Mouse (Mus musculus) heart, postnatal 14 days (tissue): Measurements from ENCODE around the gene Eml3. TPM values are rescaled to one million over a fixed set of nuclear protein-coding genes. Genes with fewer than 3 reads are reported as not detected.
"Not testable (repeated sequence)": the region's sequence is repeated elsewhere in the genome, so short reads cannot be mapped to it uniquely, and the experiment has no call there.

Experiments used
- DNase-seq, 2 experiments: peaks; one replicate each; pipeline ENCODE4 v3.0.0; 2021 to 2022
- intact Hi-C: fragments of 180-260 bp; cut with DNase I; formaldehyde crosslinking; loops from one replicate; pipeline ENCODE4 v1.15.1; 2025
- long read RNA-seq, 2 experiments: library from polyadenylated mRNA; stranded (forward); transcript quantifications; one replicate each; pipeline ENCODE4 v2.0.0; 2021
- total RNA-seq, 2 experiments: library from RNA; stranded (reverse); gene quantifications; 2 replicates each; pipeline ENCODE4 v1.2.3; 2021

Eml3 gene
- total RNA-seq: 10 to 100 TPM; 12.5 to 16.2 TPM
- long read RNA-seq, experiment 1, partial matches to known transcripts: 5 of 10 reads
- long read RNA-seq, experiment 1, other reads (novel, unspliced or antisense): 2 of 10 reads
- long read RNA-seq, experiment 2, transcript Eml3-202 (22 exons, 2,978 nt): major isoform, 5 of 11 reads
- long read RNA-seq, experiment 2, partial matches to known transcripts: 4 of 11 reads
- long read RNA-seq, experiment 2, other reads (novel, unspliced or antisense): 1 of 11 reads

DNA sequence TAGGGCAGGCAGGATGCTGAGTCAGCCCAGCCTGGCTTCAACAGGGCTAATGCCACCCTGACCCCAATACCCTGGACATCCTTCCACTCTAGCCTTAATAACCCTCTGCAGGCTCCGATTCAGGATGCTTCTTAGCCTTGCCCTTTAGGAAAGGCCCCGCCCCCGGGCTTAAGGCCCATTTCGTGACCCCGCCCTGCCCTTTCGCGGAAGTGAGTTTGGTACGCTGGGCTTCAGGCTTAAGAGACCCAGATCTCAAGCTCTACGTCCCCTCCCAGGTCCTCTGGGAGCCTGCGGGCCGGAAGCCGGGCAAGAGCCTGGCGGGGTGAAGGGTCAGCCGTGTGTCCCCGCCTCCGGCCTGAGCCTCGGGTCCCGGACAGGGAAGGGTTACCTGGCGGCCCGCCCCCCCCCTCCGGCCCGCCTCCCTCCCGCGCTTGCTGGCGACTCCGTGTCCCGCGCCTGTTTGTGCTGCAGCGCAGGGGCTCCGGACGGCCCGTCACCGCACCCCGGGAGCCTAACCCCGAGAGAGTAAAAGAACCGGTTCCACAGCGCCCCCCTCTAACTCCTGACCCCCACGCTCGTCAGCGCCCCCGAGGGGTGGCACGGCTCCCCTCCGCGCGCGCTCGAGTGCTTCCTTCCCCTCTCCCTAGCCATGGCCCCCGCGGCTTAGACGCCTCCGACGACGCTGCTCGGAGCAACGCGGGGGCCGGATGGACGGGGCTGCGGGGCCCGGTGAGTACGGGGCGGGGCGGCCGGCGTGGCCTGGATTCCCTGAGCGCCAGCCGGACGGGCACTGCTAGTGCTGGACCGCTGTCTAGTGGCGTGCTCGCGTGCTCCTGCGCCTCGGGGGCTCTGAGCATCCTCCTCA is at the start of gene Eml3, which contains the start of gene Rom1:
Gene Eml3 (plus strand): TSS at position 329 of the 865 bp plus-strand sequence.
Gene Rom1 (minus strand): TSS at position 133 of the 865 bp plus-strand sequence.
- intact Hi-C loops: no loop called here

DNA sequence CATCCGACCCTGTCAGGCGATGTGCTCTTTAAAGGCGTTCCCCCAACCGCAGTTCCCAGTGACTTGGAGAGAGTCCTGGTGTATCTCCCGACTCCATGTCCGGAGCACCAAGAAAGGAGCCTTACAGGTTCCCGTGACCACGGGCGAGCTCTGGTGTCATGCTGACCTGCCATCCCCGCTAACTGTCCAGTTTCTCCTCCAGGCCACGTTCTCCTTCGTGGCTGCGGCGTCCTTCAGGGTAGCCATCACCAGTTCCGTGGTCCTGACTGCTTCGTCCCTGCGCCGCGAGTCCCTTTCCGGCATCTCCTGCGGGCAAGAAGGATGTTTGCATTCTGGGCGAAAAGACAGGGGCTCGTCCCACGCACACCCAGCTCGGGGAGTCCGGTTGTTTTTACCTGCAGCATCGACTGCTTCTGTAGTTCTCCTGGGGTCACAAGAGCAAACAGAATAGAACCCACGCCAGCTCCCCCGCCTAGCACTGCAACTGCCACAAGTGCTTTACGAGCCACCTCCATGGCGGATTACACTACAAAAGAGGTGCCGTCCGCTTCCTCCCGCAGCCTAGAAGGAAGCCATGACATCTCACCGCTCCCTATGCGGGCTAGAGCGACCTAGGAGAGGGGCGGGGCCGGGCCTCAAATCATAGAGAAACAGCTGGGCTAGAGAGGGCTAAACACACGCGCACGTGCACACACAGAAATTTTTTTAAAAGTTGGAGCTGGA is 48.9 kb upstream of the Eml3 start, which contains the start of gene Uqcc3:
Gene Uqcc3 (minus strand): TSS at position 613 of the 723 bp plus-strand sequence.
- DNase-seq: peak; percentile 88 to 91
- intact Hi-C loops: no loop called here

More for the DNA sequence above, at the start of gene Eml3, which contains the start of gene Rom1:
- peak; percentile 91 to 94 for DNase-seq

DNA sequence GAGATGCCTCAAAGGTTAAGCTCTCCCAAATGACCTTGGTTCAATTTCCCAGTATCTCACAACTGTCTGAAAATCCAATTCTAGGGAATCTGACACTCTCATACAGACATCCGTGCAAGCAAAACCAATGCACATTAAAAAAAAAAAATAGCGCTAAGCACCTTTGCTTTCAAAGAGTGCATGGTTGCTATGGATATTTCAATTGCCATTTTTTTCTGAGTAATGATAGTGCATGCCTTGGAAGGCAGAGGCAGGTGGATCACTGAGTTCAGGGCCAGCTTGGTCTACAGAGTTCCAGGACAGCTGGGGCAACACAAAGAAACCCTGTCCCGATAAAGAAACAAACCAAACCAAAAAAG is 48.3 kb upstream of the Eml3 start:
- DNase-seq: no peak

DNA sequence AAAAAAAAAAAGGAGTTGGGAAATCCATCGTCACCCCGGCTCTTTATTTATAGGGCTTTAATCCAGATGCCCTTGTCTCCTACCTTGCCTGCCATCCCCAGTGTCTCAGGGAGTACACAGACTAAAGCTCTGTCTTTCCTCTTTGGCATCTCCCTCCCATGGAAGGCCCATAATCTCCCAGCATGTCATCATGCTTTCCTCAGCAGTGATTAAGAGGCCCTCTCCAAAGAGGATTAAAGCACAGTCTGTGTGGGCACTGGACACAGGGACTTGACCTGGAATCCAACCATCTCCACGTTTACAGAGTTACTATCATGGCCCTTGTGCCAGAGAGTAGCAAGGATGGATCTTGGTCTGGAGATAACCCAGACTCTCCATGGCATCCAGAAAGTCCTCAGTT is 45.7 kb upstream of the Eml3 start, which contains the start of the genes Lbhd1 and Gm49403:
Gene Lbhd1 (plus strand): TSS at position 117 of the 400 bp plus-strand sequence.
Gene Gm49403 (plus strand): TSS at position 315 of the 400 bp plus-strand sequence.
- intact Hi-C loops: no loop called here
- DNase-seq: no peak

More for the DNA sequence above, 48.3 kb upstream of the Eml3 start:
- intact Hi-C loops: no loop called here

DNA sequence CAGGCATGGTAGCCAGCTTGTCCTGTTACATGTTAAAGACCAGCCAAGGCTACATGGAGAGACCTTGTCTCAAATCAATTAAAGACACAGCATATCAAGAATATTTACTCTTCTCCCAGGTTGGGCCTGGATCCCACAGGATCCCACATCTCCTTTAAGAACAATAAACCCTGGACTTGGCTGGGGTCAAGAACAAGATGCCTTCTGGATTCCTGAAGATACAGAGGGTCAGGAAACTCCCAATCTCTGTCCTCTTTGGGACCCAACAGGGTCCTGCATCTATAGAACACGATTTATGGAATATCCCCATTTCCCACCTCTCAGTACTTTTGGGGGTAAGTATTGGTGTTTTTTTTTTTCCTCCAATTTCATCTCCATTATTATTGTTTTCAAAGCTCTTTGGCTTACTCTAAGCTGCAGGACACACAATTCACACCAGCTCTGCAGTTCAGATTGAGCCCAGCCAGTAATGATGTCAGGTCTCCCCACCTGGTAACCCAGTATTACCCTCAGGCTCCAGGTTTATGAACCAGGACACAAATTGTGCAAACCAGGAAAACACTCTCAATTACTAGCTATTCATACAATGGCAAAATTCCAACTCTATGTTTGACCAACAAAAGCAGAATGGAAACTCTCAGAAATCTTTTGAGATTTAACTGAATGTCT is 42.3 kb upstream of the Eml3 start:
- no peak for DNase-seq
- intact Hi-C loops: loop anchor here (5.0 kb wide), 2 partner anchors 45 to 55 kb away; partner anchors contain the start of gene Mta2

DNA sequence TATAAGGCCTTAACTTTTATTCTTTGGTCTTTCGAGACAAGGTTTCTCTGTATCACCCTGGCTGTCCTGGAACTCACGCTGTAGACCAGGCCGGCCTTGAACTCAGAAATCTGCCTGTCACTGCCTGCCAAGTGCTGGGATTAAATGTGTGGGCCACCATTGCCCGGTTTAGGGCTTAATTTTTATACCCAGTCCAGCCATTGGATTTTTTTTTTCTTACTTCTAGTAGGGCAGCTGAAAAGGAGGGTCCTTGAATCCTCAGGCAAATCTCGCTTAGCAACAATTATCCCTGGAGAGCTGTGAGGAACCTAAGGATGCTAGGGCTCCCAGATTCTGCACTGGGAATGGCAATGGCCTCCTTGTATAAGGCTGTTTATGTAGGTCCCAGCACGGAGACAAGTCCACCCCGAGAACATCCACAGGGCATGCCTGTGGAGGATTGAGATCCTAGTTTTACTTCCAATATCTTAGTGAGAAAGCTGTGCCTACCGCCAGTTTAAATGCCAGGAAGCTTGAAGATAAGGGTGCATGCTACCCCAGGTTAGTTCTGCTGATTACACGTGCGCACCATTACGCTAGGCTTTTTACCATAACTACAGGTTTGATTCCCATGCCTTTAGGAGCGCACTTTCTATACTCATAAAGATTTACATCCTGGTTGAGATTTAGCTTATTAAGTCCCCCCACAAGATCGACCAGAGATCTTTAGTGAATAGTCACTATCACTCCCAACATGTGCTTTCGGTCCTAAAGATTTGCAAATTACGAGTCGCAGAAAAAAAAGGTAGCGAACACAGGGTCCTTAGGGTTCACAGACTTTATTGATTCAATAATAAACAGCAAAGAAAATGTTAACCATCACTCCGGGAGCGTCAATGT is 41.5 kb upstream of the Eml3 start:
- no peak for DNase-seq
- intact Hi-C loops: loop anchor here (5.0 kb wide), 2 partner anchors 46 to 54 kb away; partner anchors contain the start of gene Mta2

DNA sequence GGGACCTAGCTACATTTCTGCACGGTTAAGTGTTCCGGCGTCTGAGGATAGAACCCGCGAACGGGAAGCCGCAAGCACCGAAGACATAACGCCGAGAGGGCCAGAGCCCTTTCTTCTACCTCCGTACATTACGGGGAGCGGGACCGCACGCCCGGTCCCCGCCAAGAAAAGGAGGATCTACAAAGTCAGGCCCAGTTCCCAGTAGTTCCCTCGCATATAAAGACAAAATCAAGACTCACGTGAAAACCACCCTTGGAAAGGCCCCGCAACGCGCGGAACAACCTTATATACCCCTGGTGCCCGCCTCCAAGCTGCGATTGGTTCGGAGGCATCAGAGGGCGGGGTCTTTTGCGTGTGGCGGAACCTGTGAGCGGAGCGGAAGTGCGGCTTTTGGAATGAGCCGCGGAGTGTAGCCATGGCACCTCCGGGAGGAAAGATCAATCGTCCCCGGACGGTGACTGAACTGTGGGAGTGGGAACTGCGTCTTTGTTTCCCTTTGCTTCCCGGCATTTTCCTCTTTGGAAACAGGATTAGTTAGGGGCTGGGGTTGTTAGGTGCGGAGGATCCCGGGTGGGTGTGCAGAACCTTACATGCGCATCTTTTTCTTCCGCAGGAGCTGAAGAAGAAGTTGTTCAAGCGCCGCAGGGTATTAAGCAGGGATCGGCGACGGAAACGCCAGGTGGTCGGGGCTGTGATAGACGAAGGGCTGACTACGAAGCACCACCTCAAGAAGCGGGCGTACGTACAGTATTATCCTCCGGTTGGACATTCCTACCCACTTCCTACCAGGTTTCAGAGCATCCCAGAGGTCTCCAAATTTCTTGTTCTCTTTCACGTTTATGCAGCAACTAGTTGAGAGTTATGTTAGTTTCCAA is 40.6 kb upstream of the Eml3 start, which contains the start of the genes 1810009A15Rik and Gm49416:
Gene 1810009A15Rik (plus strand): TSS at position 343 of the 875 bp plus-strand sequence.
Gene Gm49416 (plus strand): TSS at position 416 of the 875 bp plus-strand sequence.
- DNase-seq: peak; percentile 92 to 94
- intact Hi-C loops: loop anchor here (5.0 kb wide), 2 partner anchors 46 to 54 kb away; partner anchors contain the start of gene Mta2

DNA sequence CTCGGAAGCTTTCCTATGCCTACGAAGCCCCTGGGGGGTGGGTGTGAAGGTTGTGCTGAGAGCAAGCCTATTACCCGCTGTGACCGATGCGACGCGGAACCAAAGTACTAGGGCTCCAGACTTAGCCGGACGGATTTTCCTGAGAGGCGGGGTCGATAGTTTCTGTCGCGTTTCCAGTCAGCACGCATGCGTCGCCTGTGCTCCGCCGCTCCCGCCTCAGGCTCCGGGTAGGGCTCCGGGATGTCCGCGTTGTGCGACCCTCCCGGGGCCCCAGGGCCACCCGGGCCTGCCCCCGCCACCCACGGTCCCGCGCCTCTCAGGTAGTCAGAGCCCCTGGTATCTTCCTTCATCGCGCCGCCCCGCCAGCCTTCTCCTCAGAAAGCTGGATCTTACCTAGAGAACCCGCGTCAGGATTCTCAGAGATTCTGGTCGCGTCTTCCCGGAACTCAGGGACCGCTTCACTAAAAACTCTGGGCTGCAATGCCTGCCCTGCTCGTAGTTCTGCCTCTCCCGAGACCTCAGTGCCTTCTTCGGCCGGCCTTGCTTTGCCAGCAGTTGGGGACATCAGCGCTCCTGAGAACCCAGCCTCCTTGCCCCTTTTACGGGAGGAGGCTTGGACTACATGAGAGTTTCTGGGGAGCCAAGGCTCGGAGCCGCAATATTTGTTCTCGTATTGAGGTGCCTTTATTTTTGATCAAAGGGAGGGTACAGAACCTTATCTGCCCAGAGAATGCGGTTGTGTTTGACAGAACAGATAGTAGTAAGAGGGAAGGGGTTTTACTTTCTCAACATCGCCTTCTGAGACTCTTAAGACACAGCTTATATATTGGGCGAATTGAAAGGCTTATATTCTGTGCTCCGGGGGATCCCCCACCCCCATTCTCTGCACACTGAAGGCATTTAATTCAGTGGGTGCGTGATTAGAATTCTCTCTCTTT is 36.3 kb upstream of the Eml3 start, which contains the start of gene Ints5:
Gene Ints5 (plus strand): TSS at position 177 of the 938 bp plus-strand sequence.
- intact Hi-C loops: no loop called here
- peak; percentile 85 to 88 for DNase-seq

DNA sequence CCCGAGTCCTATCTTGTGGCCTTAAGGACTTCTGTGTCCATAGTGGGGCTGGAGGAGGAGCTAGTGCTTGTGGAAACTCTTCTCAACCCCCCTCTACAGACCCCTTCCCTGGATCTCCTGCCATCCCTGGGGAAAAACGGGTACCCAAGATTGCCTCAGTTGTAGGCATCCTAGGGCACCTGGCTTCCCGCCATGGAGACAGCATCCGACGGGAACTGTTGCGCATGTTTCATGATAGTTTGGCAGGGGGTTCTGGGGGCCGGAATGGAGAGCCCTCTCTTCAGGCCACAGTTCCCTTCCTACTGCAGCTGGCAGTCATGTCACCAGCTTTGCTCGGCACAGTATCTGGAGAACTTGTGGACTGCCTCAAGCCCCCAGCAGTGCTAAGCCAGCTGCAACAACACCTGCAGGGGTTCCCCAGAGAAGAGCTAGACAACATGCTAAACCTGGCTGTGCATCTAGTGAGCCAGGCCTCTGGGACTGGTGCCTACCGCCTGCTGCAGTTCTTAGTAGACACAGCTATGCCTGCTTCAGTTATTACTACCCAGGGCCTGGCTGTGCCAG is 33.9 kb upstream of the Eml3 start:
- intact Hi-C loops: no loop called here
- DNase-seq: no peak

DNA sequence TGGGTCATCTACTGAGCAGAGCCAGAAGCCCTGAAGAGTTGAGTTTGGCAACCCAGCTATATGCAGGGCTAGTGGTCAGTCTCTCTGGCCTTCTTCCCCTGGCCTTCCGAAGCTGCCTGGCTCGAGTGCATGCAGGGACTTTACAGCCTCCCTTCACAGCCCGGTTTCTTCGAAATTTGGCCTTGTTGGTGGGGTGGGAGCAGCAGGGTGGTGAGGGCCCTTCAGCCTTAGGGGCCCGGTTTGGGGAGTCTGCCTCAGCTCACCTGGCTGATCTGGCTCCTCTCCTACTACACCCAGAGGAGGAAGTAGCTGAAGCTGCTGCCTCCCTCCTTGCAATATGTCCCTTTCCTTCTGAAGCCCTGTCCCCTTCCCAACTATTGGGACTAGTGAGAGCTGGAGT is 33.1 kb upstream of the Eml3 start:
- DNase-seq, intact Hi-C loops: not testable (repeated sequence)

DNA sequence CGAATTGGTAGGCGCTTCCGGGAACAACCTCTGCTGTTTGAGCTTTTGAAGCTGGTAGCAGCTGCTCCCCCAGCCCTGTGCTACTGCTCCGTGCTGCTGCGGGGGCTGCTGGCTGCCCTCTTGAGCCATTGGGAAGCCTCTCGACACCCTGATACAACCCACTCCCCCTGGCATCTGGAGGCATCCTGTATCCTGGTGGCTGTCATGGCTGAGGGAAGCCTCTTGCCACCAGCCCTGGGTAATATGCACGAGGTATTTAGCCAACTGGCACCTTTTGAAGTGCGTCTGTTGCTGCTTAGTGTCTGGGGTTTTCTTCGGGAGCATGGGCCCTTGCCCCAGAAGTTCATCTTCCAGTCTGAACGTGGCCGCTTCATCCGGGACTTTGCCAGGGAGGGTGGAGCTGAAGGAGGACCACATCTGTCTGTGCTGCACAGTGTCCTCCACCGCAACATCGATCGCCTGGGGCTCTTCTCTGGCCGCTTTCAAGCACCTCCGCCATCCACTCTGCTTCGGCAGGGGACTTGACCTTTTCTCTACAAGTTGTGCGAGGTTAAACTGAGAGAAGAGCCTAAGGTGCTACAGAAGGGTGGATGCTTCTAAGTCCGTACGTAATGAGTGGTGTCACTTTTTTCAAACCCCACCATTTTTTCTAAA is 32.0 kb upstream of the Eml3 start:
- intact Hi-C loops: not testable (repeated sequence)
- DNase-seq: peak; percentile 42 to 62

DNA sequence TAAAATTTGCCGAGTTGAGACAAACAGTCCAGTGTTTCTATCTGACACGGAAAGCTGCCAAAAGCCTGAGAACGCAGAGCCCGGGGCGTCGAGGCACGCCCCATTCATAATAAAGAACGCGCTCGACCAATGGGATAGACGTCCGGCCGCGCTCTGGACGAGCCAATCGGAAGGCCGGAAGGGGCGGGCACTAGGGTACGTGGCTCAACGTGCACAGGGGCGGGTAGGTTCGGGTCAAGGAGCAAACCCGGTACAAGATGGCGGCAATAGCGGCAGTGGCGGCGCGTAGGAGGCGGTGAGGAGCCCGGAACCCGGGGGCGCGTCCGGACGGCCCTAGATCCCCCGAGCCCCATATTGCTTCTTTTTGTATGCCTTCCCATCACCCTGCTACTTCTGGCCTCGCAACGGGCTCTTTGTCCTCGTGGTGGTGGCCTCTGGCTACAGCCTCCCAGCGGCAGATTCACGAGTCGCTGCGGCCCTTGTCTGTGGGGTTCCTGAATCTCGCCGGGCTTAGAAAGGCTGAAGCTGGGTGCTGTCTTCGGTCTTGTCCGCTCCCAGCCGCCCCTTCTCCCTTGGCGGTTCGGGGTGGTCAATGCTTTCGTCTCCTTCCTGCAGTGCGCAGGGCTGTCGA is 31.4 kb upstream of the Eml3 start, which contains the start of gene Ganab:
Gene Ganab (plus strand): TSS at position 207 of the 631 bp plus-strand sequence.
- peak; percentile 94 to 95 for DNase-seq
- intact Hi-C loops: loop anchor here (2.0 kb wide), 1 partner anchor 23 kb away; the partner anchor contains the start of gene B3gat3

DNA sequence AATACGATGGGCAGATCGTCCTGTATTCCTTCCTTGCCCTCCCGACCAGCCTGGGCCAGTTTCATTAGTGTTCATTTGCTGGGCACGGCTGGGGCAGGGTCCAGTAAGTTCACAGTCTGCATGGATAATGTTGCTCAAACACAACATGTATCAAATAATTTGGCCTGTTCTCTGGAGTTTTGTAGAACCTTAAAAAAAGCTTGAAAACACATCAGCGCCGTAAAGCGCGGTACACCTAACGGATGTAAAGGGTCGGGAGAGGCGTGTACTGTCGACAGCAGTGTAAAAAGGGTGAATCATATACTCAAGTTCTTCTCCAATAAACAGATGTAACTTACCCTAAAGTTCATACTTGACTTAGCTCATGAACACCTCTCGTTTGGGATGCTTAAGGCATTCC is 30.8 kb upstream of the Eml3 start:
- intact Hi-C loops: loop anchor here (2.0 kb wide), 1 partner anchor 22 kb away; the partner anchor contains the start of gene B3gat3
- no peak for DNase-seq

DNA sequence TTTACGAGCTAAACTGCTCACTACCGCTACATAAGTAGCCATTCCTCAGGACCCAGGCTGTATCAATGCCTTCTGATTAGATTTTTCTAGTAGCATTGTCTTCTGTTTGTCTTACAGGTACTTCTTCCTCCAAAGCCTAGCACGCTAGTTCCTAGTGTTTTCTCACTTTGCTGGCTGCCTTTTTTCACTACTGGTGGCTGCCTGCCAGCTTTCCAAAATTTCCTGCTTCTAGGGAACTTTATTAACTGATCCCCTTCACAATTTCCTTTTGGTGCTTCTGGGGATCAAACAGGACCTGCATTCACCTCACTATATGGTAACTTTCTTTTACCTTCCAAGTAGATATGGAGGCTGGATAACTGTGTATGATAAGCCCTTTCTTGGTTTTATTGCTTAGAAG is 30.3 kb upstream of the Eml3 start:
- intact Hi-C loops: loop anchor here (2.0 kb wide), 1 partner anchor 22 kb away; the partner anchor contains the start of gene B3gat3
- DNase-seq: no peak

DNA sequence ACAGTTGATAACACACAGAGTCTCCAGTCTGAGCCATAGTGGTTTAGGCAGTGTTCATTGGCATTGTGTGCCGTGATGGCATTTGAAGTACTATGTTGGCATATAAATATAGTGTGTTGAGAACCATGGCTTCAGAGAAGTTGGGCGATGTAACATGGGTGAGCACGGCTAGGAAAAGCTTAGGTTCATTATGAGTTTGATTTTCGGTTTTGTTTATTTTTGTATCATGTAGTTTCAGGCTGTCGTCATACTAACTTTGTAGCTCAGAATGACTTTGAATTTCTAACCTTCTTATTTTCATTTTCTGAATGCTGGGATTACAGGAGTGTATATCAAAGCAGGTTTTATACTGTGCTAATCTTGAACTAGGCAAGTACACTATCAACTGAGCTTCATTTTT is 25.9 kb upstream of the Eml3 start:
- DNase-seq: no peak
- intact Hi-C loops: no loop called here
